Mouse (Mus musculus): Measurements from ENCODE around the gene Trpc5. TPM values are rescaled to one million over a fixed set of nuclear protein-coding genes. Genes with fewer than 3 reads are reported as not detected.

Gene Trpc5
- polyA plus RNA-seq (2011; ENCODE audit: insufficient read depth, insufficient read length, low read depth, missing spikeins): not detected in 2 replicates

GRCm38 (mm10) chrX:144688142-144688206 is at the start of gene Trpc5:
Gene Trpc5 (minus strand): TSS chrX:144688180.
- TF ChIP-seq EP300 (IDR thresholded peaks at IDR 0.05; ENCODE audit: insufficient read depth, low read depth, low read length) (no peak), POLR2A (IDR thresholded peaks at IDR 0.05; ENCODE audit: insufficient read depth, low read length) (no peak)
- Histone ChIP-seq H3K27ac (ENCODE audit: insufficient read depth, low read length) (no peak within 1 kb of the TSS), H3K9ac (ENCODE audit: low read depth, poor library complexity, severe bottlenecking) (peak within 1 kb of the TSS; percentile 46; the same call in 1 of the 2 replicates), H3K36me3 (ENCODE audit: control insufficient read depth, insufficient read depth, low read length, poor library complexity, severe bottlenecking) (no peaks in the 10 kb centered on the region), H3K4me3 (ENCODE audit: low read depth, low read length) (peak within 1 kb of the TSS; percentile 48), H3K4me1 (ENCODE audit: control insufficient read depth, insufficient read depth, low read length) (no peaks in the 10 kb centered on the region), H3K27me3 (ENCODE audit: control insufficient read depth, insufficient read depth, low read length, poor library complexity, severe bottlenecking) (peaks cover 5% of the 10 kb centered on the region), H3K9me3 (replicated peaks; ENCODE audit: control insufficient read depth, insufficient read depth, low read length, poor library complexity, severe bottlenecking) (no peaks in the 10 kb centered on the region)

DNA sequence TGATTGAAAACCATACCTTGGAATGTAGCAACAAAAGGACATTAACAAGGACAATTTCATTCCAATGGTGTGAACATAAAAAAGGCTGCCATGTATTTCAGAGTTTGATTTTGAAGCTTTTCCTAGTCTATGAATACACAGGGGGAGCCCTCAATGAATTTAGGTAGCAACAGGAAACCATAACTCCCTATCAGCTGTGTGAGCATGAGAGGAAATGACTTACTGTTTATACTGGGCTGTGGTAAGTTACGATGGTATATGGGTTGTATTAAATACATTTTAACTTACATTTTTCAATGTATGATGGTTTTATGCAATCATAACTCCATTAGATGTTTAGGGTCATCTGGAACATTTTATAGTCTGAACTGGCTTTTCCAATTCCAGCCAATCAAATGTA is 28.4 kb upstream of the Trpc5 start:
- Histone ChIP-seq H3K36me3 (ENCODE audit: control insufficient read depth, insufficient read depth, low read length, poor library complexity, severe bottlenecking) (no peaks in the 10 kb centered on the region), H3K4me1 (ENCODE audit: control insufficient read depth, insufficient read depth, low read length) (no peaks in the 10 kb centered on the region), H3K27me3 (ENCODE audit: control insufficient read depth, insufficient read depth, low read length, poor library complexity, severe bottlenecking) (no peaks in the 10 kb centered on the region), H3K9ac (ENCODE audit: low read depth, poor library complexity, severe bottlenecking) (no peak overlapping the region), H3K4me3 (ENCODE audit: low read depth, low read length) (no peak overlapping the region), H3K27ac (ENCODE audit: insufficient read depth, low read length) (no peak overlapping the region), H3K9me3 (replicated peaks; ENCODE audit: control insufficient read depth, insufficient read depth, low read length, poor library complexity, severe bottlenecking) (no peaks in the 10 kb centered on the region)
- no peak for TF ChIP-seq EP300 (IDR thresholded peaks at IDR 0.05; ENCODE audit: insufficient read depth, low read depth, low read length)
- TF ChIP-seq POLR2A (IDR thresholded peaks at IDR 0.05; ENCODE audit: insufficient read depth, low read length): no peak
- no peak for TF ChIP-seq CTCF (IDR thresholded peaks at IDR 0.05; ENCODE audit: low read depth, low read length)

DNA sequence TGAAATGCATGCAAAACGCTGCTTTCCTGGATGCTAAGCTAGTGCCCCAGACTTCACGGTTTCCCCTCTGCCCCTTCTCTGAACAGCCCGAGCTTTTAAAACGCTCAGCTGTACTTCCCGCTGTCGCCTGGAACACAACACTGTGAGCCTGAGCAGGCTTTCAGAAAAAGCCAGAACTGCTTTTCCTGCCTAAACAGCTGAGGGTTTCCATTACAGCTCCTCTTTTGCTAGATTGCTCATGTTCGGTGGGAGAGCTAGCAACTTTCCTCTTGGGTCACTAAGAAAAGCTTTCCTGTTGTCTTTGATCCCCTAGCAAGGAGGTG is 1.8 kb upstream of the Trpc5 start:
- Histone ChIP-seq H3K9ac (ENCODE audit: low read depth, poor library complexity, severe bottlenecking) (no peak overlapping the region), H3K9me3 (replicated peaks; ENCODE audit: control insufficient read depth, insufficient read depth, low read length, poor library complexity, severe bottlenecking) (no peaks in the 10 kb centered on the region), H3K27ac (ENCODE audit: insufficient read depth, low read length) (no peak overlapping the region), H3K27me3 (ENCODE audit: control insufficient read depth, insufficient read depth, low read length, poor library complexity, severe bottlenecking) (peaks cover 5% of the 10 kb centered on the region), H3K36me3 (ENCODE audit: control insufficient read depth, insufficient read depth, low read length, poor library complexity, severe bottlenecking) (no peaks in the 10 kb centered on the region), H3K4me1 (ENCODE audit: control insufficient read depth, insufficient read depth, low read length) (no peaks in the 10 kb centered on the region), H3K4me3 (ENCODE audit: low read depth, low read length) (no peak overlapping the region)
- no peak for TF ChIP-seq EP300 (IDR thresholded peaks at IDR 0.05; ENCODE audit: insufficient read depth, low read depth, low read length)
- TF ChIP-seq POLR2A (IDR thresholded peaks at IDR 0.05; ENCODE audit: insufficient read depth, low read length): no peak
- TF ChIP-seq CTCF (IDR thresholded peaks at IDR 0.05; ENCODE audit: low read depth, low read length): no peak

DNA sequence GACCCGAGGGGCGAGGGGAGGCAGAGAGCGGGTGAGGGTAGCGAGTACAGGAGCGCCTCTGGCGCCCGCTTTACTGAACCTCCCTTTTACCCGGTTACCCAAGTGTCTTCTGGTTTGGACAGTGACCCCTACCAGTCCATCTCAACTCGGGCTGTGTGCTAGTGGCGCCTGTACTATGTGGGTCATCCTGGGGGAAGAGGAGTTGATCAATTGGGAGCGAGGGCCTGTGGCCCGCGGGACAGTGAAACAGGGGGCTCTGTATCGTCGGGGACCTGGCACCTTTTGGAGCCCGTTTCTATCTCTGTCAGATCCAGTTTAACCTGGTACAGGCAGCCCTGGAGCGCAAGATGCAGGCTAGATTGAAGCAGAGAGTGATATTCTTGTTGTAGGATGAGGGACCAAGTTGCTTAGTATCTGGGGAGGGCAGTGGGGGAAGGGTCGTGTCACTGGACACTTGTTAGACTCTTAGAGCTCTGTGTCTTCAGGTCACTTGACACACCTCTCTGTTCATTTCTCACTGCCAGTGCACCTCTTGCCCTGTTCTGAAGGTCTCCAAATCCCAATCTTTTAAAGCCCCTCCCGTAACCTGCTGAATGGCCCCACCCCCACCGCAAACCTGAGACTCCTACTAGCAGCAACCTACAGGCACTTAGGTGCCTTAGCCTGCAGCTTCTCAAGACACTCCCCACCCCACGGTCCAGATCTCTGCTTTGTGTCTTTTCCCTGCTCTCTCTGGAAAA is 1.3 kb upstream of the Trpc5 start:
- peak overlapping the region; percentile 46; the same call in 1 of the 2 replicates for H3K9ac ChIP-seq (ENCODE audit: low read depth, poor library complexity, severe bottlenecking)
- H3K4me3 ChIP-seq (ENCODE audit: low read depth, low read length): peak overlapping the region; percentile 48
- H3K27ac ChIP-seq (ENCODE audit: insufficient read depth, low read length): no peak overlapping the region
- H3K9me3 ChIP-seq (replicated peaks; ENCODE audit: control insufficient read depth, insufficient read depth, low read length, poor library complexity, severe bottlenecking): no peaks in the 10 kb centered on the region
- no peaks in the 10 kb centered on the region for H3K36me3 ChIP-seq (ENCODE audit: control insufficient read depth, insufficient read depth, low read length, poor library complexity, severe bottlenecking)
- H3K4me1 ChIP-seq (ENCODE audit: control insufficient read depth, insufficient read depth, low read length): no peaks in the 10 kb centered on the region
- TF ChIP-seq CTCF (IDR thresholded peaks at IDR 0.05; ENCODE audit: low read depth, low read length): no peak
- no peak for TF ChIP-seq EP300 (IDR thresholded peaks at IDR 0.05; ENCODE audit: insufficient read depth, low read depth, low read length)
- TF ChIP-seq POLR2A (IDR thresholded peaks at IDR 0.05; ENCODE audit: insufficient read depth, low read length): no peak
- peaks cover 5% of the 10 kb centered on the region for H3K27me3 ChIP-seq (ENCODE audit: control insufficient read depth, insufficient read depth, low read length, poor library complexity, severe bottlenecking)

GRCm38 (mm10) chrX:144688207-144689118 is 483 bp upstream of the Trpc5 start, which contains the start of gene Rtl4:
Gene Rtl4 (plus strand): TSS chrX:144688907.
- Histone ChIP-seq H3K27ac (ENCODE audit: insufficient read depth, low read length) (no peak within 1 kb of the TSS), H3K9me3 (replicated peaks; ENCODE audit: control insufficient read depth, insufficient read depth, low read length, poor library complexity, severe bottlenecking) (no peaks in the 10 kb centered on the region), H3K27me3 (ENCODE audit: control insufficient read depth, insufficient read depth, low read length, poor library complexity, severe bottlenecking) (peaks cover 5% of the 10 kb centered on the region), H3K4me3 (ENCODE audit: low read depth, low read length) (peak within 1 kb of the TSS; percentile 48), H3K9ac (ENCODE audit: low read depth, poor library complexity, severe bottlenecking) (peak within 1 kb of the TSS; percentile 46; the same call in 1 of the 2 replicates), H3K4me1 (ENCODE audit: control insufficient read depth, insufficient read depth, low read length) (no peaks in the 10 kb centered on the region), H3K36me3 (ENCODE audit: control insufficient read depth, insufficient read depth, low read length, poor library complexity, severe bottlenecking) (no peaks in the 10 kb centered on the region)
- no peak for TF ChIP-seq EP300 (IDR thresholded peaks at IDR 0.05; ENCODE audit: insufficient read depth, low read depth, low read length)
- TF ChIP-seq POLR2A (IDR thresholded peaks at IDR 0.05; ENCODE audit: insufficient read depth, low read length): no peak
- TF ChIP-seq CTCF (IDR thresholded peaks at IDR 0.05; ENCODE audit: low read depth, low read length): no peak

DNA sequence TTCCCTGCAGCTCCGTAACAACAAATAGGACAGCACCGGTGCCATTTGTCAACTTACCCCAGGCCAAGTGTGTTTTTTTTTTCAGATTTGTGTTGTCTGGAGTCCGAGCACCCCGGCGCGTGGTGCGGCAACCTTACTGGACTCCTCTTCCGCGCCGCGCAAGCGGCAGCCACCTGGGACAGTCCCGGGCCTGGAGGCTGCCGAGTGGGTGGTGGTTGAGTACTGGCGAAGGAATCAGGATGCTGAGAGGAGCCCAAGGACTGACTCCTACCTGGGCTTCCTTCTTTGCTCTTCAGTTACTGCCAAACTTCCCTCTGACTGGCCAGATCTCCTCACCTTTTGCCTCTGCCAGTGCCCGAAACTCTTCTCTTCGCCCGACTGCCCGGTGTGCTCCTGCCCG is 238 bp downstream of the Trpc5 start:
- Histone ChIP-seq H3K9ac (ENCODE audit: low read depth, poor library complexity, severe bottlenecking) (no peak overlapping the region), H3K27me3 (ENCODE audit: control insufficient read depth, insufficient read depth, low read length, poor library complexity, severe bottlenecking) (peaks cover 5% of the 10 kb centered on the region), H3K9me3 (replicated peaks; ENCODE audit: control insufficient read depth, insufficient read depth, low read length, poor library complexity, severe bottlenecking) (no peaks in the 10 kb centered on the region), H3K4me1 (ENCODE audit: control insufficient read depth, insufficient read depth, low read length) (no peaks in the 10 kb centered on the region), H3K4me3 (ENCODE audit: low read depth, low read length) (no peak overlapping the region), H3K27ac (ENCODE audit: insufficient read depth, low read length) (no peak overlapping the region), H3K36me3 (ENCODE audit: control insufficient read depth, insufficient read depth, low read length, poor library complexity, severe bottlenecking) (no peaks in the 10 kb centered on the region)
- TF ChIP-seq CTCF (IDR thresholded peaks at IDR 0.05; ENCODE audit: low read depth, low read length) (no peak), POLR2A (IDR thresholded peaks at IDR 0.05; ENCODE audit: insufficient read depth, low read length) (no peak), EP300 (IDR thresholded peaks at IDR 0.05; ENCODE audit: insufficient read depth, low read depth, low read length) (no peak)
